ENCODE assay signal across 12 mouse cellular contexts in genomic region chr11:74479715-74480289, GRCm38 (mm10).
A peak's percentile ranks its signal among the peaks of the same experiment; 100 is the strongest.
DNase-seq lines count a peak whose midpoint lies in the region; ATAC-seq and TF ChIP-seq lines count a peak whose summit lies in the region.
"Had no signal": no experiment of that assay in that cellular context is flagged by ENCODE, and none has a peak within 500 bp of the region (broad histone marks: within the 10 kb centered on the region; RNA-seq: fewer than 3 reads in every experiment).

No protein-coding gene starts in this region.

- H3K27me3 ChIP-seq in forebrain, embryonic 14.5 days (replicated peaks; ENCODE audit: control insufficient read depth, insufficient read depth, low read length) = no peaks in the 10 kb centered on the region
- no peaks in the 10 kb centered on the region for H3K27me3 ChIP-seq in forebrain, embryonic 10.5 days (ENCODE audit: poor library complexity, severe bottlenecking)
- no peaks in the 10 kb centered on the region for H3K27me3 ChIP-seq in lung, embryonic 16.5 days (ENCODE audit: control insufficient read depth, insufficient read depth, low read depth, low read length)
- no peaks in the 10 kb centered on the region for H3K27me3 ChIP-seq in CH12.LX (replicated peaks)
- no peaks in the 10 kb centered on the region for H3K27me3 ChIP-seq in heart, embryonic 10.5 days (ENCODE audit: insufficient read depth, poor library complexity, severe bottlenecking)

- TF ChIP-seq RAD21 in CH12.LX (IDR thresholded peaks at IDR 0.05; ENCODE audit: low read depth, low read length) = no peak

- no peak for TF ChIP-seq POLR2A in CH12.LX (IDR thresholded peaks at IDR 0.05; ENCODE audit: low read depth, low read length)

- peak; percentile 65 for DNase-seq in forebrain, embryonic 14.5 days (ENCODE audit: low spot score)
- DNase-seq in forebrain, embryonic 10.5 days (ENCODE audit: extremely low spot score, low spot score) = no peak
- no peak for DNase-seq in lung, adult 18-20 months
- DNase-seq in CH12.LX (ENCODE audit: extremely low read depth) = peak; percentile 60
- peak; percentile 75 for DNase-seq in layer of hippocampus, adult 9-11 months
- DNase-seq in heart, embryonic 10.5 days (ENCODE audit: low spot score) = no peak
- DNase-seq in adipocyte (ENCODE audit: low spot score) = no peak
- DNase-seq: heart, adult 11 months; heart, postnatal 36 days; kidney, adult 18-20 months; liver, postnatal 0 days had no signal

- no peak for TF ChIP-seq EP300 in CH12.LX (IDR thresholded peaks at IDR 0.05; ENCODE audit: low read length)

- no peak overlapping the region for H3K4me2 ChIP-seq in forebrain, embryonic 14.5 days (ENCODE audit: low read length)
- H3K4me2 ChIP-seq in lung, embryonic 16.5 days (ENCODE audit: low read depth, low read length) = no peak overlapping the region
- H3K4me2 ChIP-seq in CH12.LX (ENCODE audit: insufficient read depth, low read depth, poor library complexity, severe bottlenecking) = no peak overlapping the region

- dilution Hi-C loops in CH12.LX (cut with MboI; ENCODE audit: extremely low pct_ligation_motif_present, extremely low pct_unique_long_range_greater_than_20kb, low sequenced_read_pairs) = no loop called here

- H3K4me1 ChIP-seq in forebrain, embryonic 14.5 days (ENCODE audit: control insufficient read depth, insufficient read depth, low read length) = no peaks in the 10 kb centered on the region
- H3K4me1 ChIP-seq in forebrain, embryonic 10.5 days = no peaks in the 10 kb centered on the region
- no peaks in the 10 kb centered on the region for H3K4me1 ChIP-seq in lung, embryonic 16.5 days (replicated peaks; ENCODE audit: control insufficient read depth, insufficient read depth, low read length)
- H3K4me1 ChIP-seq in CH12.LX (ENCODE audit: control insufficient read depth in 1 of 2, insufficient read depth in 2 of 2) = peaks cover 18 to 99% of the 10 kb centered on the region in 2 experiments
- peaks cover 30% of the 10 kb centered on the region for H3K4me1 ChIP-seq in heart, embryonic 10.5 days

- no peaks in the 10 kb centered on the region for H3K36me3 ChIP-seq in forebrain, embryonic 14.5 days (ENCODE audit: control insufficient read depth, insufficient read depth, low read length)
- no peaks in the 10 kb centered on the region for H3K36me3 ChIP-seq in forebrain, embryonic 10.5 days (replicated peaks)
- H3K36me3 ChIP-seq in lung, embryonic 16.5 days (ENCODE audit: control insufficient read depth, insufficient read depth, low read length) = no peaks in the 10 kb centered on the region
- peaks cover 47 to 85% of the 10 kb centered on the region in 2 experiments for H3K36me3 ChIP-seq in CH12.LX (replicated peaks in 1 of 2; ENCODE audit: control insufficient read depth in 1 of 2, insufficient read depth in 1 of 2, low read length in 1 of 2)
- H3K36me3 ChIP-seq in heart, embryonic 10.5 days = no peaks in the 10 kb centered on the region

- in situ Hi-C loops in CH12.LX (cut with MboI; ENCODE audit: low pct_ligation_motif_present, low pct_unique_long_range_greater_than_20kb, low sequenced_read_pairs) = loop anchor here (5.0 kb wide), 1 partner anchor 48 kb away; no protein-coding TSS in a partner anchor

- no peak overlapping the region; the same call in 1 of the 2 replicates for H3K27ac ChIP-seq in forebrain, embryonic 14.5 days (ENCODE audit: low read depth, low read length)
- no peak overlapping the region for H3K27ac ChIP-seq in forebrain, embryonic 10.5 days
- H3K27ac ChIP-seq in lung, embryonic 16.5 days (ENCODE audit: low read length) = no peak overlapping the region
- peak overlapping the region; percentile 42; the same call in 1 of the 2 replicates for H3K27ac ChIP-seq in CH12.LX (ENCODE audit: insufficient read depth, low read depth)
- H3K27ac ChIP-seq in heart, embryonic 10.5 days = no peak overlapping the region

- peaks cover 49% of the 10 kb centered on the region for H3K79me2 ChIP-seq in CH12.LX (replicated peaks; ENCODE audit: control insufficient read depth, extremely low read depth, insufficient read depth, poor library complexity, severe bottlenecking)

- no peaks in the 10 kb centered on the region for H3K9me3 ChIP-seq in forebrain, embryonic 14.5 days (replicated peaks; ENCODE audit: control insufficient read depth, low read length)
- H3K9me3 ChIP-seq in forebrain, embryonic 10.5 days = no peaks in the 10 kb centered on the region
- H3K9me3 ChIP-seq in lung, embryonic 16.5 days (ENCODE audit: control insufficient read depth, low read length) = no peaks in the 10 kb centered on the region
- H3K9me3 ChIP-seq in CH12.LX (replicated peaks; ENCODE audit: low read length) = no peaks in the 10 kb centered on the region
- H3K9me3 ChIP-seq in heart, embryonic 10.5 days = no peaks in the 10 kb centered on the region

- H3K4me3 ChIP-seq in forebrain, embryonic 14.5 days (ENCODE audit: low read depth, low read length) = no peak overlapping the region
- H3K4me3 ChIP-seq in forebrain, embryonic 10.5 days = no peak overlapping the region
- H3K4me3 ChIP-seq in lung, embryonic 16.5 days (ENCODE audit: low read length) = no peak overlapping the region
- H3K4me3 ChIP-seq in CH12.LX (replicated peaks in 1 of 3; ENCODE audit: low read depth in 2 of 3, low read length in 2 of 3, poor library complexity in 1 of 3) = no peak overlapping the region
- H3K4me3 ChIP-seq in heart, embryonic 10.5 days = no peak overlapping the region

- H3K9ac ChIP-seq in forebrain, embryonic 14.5 days (ENCODE audit: low read length) = no peak overlapping the region
- no peak overlapping the region for H3K9ac ChIP-seq in lung, embryonic 16.5 days (ENCODE audit: low read length)
- H3K9ac ChIP-seq in CH12.LX (ENCODE audit: insufficient read depth, low read depth) = no peak overlapping the region
- H3K9ac ChIP-seq: liver, postnatal 0 days had no signal

- WGBS in forebrain, embryonic 14.5 days = 76% methylated on average over 5 of the region's 5 CpGs
- 94% methylated on average over 5 of the region's 5 CpGs for WGBS in forebrain, embryonic 10.5 days
- WGBS in lung, embryonic 16.5 days = 64% methylated on average over 5 of the region's 5 CpGs
- 73% methylated on average over 5 of the region's 5 CpGs for WGBS in heart, embryonic 10.5 days

- no peak for TF ChIP-seq CTCF in CH12.LX (conservative IDR thresholded peaks at IDR 0.05 in 1 of 2, IDR thresholded peaks at IDR 0.05 in 1 of 2; ENCODE audit: low read depth in 2 of 2, low read length in 2 of 2)

- peak; percentile 63; the same call in 1 of the 2 replicates for ATAC-seq in forebrain, embryonic 14.5 days
- ATAC-seq in lung, embryonic 16.5 days (ENCODE audit: low read depth) = peak; percentile 68
- ATAC-seq: liver, postnatal 0 days had no signal

TF ChIP-seq in CH12.LX, 34 proteins besides CTCF, POLR2A, EP300 and RAD21:
- TF ChIP-seq ETS1 (conservative IDR thresholded peaks at IDR 0.05; ENCODE audit: low read depth, low read length) = 0 out of 2 replicates have a peak, but pooled peaks have one; percentile 25
- no peak for TF ChIP-seq MAFK (IDR thresholded peaks at IDR 0.05; ENCODE audit: insufficient replicate concordance, low read length)
- TF ChIP-seq ZNF384 (IDR thresholded peaks at IDR 0.05; ENCODE audit: low read depth, low read length) = no peak
- no peak for TF ChIP-seq TBP (conservative IDR thresholded peaks at IDR 0.05; ENCODE audit: low read depth, low read length)
- TF ChIP-seq SIN3A (IDR thresholded peaks at IDR 0.05; ENCODE audit: low read length) = no peak
- TF ChIP-seq JUND (conservative IDR thresholded peaks at IDR 0.05; ENCODE audit: low read depth, low read length) = no peak
- no peak for TF ChIP-seq GABPA (IDR thresholded peaks at IDR 0.05; ENCODE audit: insufficient replicate concordance, low read depth, low read length)
- TF ChIP-seq TCF12 (IDR thresholded peaks at IDR 0.05; ENCODE audit: low read depth, low read length) = 0 out of 2 replicates have a peak, but pooled peaks have one; percentile 29
- TF ChIP-seq BHLHE40 (IDR thresholded peaks at IDR 0.05; ENCODE audit: low read depth, low read length) = no peak; the same call in 1 of the 2 replicates
- TF ChIP-seq USF1 (IDR thresholded peaks at IDR 0.05; ENCODE audit: low read depth, low read length) = no peak
- no peak; the same call in 1 of the 2 replicates for TF ChIP-seq MEF2A (IDR thresholded peaks at IDR 0.05; ENCODE audit: borderline replicate concordance, low read depth, low read length)
- TF ChIP-seq MAX (IDR thresholded peaks at IDR 0.05; ENCODE audit: low read length) = no peak
TF ChIP-seq in CH12.LX: peak in this region for 2.

Comparison
In these comparisons a context has a peak if more than half of its experiments do, and no peak if none do; other contexts are left out.
1. DNase-seq: peak in forebrain, embryonic 14.5 days (single experiment), CH12.LX (single experiment) and layer of hippocampus, adult 9-11 months (single experiment); none in forebrain, embryonic 10.5 days (single experiment), lung, adult 18-20 months (0 of 2), heart, embryonic 10.5 days (single experiment) and adipocyte (single experiment).